Mouse (Mus musculus): ENCODE results near the gene Tnik.

The Tnik gene

DNA sequence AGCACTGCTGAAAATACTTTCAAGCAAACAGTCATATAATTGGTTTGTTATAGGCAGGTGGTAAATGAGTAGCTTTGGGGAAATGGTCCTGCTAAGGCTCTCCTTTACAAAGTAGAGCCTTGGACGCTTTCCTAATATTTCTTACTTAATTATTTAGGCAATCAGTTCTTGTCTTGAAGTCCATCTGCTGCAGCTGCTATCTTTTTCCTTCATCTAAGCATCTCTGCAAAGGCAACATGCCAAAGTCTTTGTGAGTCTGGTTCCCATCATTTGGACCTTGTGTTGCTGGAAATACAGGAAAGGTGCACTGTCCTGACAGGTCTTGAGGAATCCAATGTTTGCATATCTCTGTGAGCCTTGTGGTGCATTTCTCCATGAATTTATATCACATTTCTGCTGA is 82.9 kb downstream of the Tnik start:
- in situ Hi-C loops (cut with MseI, MboI) = no loop called here

DNA sequence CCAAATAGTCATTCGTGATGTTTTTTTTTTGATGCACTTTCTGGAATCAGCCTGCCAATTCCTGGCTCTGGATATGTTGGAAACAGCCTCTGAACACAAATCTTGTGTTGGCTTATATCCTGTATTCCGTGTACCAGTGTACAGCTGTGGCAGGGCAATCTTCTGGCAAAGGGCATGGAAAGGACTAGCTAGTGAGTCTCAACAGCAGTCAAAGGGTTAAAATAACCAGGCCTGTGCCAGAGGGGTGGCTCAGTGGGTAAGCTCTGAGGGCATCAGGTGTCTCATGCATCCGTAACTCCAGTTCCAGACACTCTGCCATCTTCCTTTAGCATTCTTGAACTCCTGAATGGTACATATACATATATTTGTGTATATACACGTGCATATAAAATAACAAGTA is 83.5 kb downstream of the Tnik start:
- in situ Hi-C loops (cut with MseI, MboI) = no loop called here

DNA sequence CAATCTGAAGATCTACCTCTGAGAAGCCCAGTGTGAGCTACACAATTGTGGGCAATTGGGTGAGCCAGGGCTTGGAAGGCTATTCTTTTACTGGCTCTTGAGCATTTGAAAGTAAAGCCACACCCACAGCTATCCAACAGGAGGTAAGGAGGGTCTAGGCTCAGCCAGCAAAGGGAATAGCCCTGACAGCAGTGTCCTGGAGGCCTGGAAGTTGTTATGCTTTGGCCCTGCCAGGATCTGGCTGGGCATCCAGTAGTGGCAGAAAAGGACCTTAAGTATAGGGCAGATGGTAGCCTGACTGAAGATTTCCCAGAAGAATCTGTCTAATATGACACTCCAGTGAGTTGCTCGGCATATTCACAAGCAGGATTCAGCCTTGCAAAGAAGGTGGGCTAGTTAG is 85.7 kb downstream of the Tnik start:
- in situ Hi-C loops (cut with MseI, MboI) = no loop called here

DNA sequence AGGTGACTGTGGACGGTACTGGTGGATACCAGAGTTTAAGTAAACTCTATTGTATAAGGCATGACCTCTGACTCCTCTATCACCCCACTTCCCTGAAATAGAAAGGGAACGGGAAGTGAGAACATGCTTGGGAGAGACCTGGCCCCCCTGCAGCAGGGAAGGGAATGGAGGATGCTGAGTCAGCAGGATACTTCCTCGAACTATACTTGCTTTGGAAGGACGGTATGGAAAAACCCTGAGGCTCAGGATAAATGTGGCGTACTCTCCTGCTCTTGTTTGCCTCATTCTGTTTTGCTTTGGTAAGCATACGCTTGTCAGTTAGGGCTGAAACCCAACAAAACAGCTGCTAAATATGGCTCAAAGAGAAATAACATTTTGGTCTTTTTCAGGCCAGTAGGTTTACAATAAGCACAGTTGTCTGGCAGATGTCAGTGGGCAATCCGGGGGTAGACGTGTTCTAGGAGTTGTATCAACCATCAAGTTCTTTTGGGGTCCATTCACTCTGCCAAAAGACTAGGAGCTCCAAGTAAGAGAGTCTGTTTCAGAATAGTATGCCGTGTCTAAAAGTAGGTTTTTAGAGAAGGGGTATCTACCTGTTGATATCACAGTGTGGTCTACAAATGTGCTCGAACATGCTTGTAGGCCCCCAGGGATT is 87.3 kb downstream of the Tnik start:
- in situ Hi-C loops (cut with MseI, MboI) = no loop called here

DNA sequence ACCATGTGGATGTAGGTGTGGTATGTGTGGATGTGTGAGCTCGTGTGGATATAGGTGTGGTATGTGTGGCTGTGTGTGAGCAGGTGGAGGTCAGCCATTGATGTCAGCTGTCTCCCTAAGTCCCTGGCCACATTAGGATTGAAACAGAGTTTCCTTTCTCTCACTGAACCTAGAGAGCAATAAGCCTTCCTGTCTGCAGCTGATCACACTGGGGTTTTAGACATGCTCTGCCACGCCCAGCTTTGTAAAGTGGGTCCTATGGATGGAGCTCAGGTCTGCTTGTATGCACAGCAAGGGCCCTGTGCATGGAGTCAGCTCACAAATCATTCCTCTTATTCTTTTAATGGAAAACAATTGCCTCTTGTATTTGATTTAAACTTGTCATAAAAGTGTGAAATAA is 95.4 kb downstream of the Tnik start:
- in situ Hi-C loops (cut with MseI, MboI) = no loop called here

DNA sequence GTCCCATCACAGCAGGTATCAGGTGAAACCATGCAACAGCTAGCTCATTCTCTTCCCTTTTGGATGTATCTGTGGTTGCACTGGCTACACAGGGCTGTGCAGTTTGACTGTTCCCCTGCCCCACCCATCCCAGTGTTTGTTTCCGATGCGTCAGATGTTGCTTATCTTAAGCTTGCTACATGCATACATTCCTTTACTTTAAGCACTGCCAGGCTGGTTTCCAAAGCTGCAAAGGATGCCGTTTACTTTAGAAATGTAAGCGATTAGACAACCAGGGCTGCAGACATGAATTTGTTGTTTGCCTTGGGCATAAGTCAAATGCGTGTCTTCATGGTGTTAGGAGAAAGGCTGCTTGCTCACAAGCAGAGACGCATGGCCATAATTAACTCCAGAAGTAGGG is 96.1 kb downstream of the Tnik start:
- in situ Hi-C loops (cut with MseI, MboI) = no loop called here

DNA sequence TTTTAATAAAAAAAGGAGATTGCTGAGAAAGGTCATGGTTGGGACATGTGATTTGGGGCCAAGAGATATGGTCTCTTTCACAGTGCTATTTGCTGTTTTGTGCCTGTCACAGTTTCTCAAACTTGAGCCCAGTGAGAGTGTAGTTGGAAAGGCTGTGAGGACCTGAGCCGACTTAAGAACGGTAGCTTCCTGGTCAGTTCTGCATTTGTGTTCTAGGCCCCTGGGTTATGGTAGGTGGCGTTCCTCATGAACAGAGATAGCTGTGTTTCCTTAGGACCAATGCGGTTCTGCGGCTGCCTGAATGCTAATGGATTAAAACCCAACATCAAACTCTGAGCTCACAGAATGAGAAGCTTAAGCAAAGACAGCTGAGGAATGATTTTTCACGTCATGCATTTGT is 98.0 kb downstream of the Tnik start:
- in situ Hi-C loops (cut with MseI, MboI) = no loop called here

DNA sequence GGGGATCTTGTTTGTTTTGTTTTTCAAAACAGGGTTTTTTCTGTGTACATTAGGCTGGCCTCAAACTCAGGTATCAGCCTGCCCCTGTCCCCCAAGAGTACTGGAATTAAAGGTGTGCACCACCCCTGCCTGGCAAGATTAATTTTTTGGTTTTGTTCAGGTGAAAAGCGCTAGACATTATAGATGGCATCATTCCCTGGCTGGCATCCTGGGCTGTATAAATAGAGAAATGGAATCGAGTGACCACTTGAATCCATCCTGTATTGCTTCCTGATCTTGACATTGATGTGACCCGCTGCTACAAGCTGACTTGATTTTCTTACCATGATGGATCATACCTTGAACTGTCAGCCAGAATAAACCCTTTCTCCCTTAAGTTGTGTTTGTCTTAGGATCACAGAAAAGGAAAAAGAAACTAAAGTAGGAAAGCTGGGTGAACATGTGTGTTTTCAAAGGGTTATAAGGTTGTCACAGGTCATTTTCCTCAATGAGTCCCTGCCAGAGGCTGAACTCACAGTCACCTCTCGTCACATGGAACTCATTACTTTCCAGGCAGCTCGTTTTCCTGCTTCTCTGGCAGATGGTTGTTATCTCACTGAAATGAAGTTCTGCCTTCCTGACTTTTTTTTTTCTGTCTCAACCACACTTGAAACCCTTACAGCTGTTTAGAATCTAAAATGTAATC is 100.6 kb downstream of the Tnik start:
- in situ Hi-C loops (cut with MseI, MboI) = no loop called here

DNA sequence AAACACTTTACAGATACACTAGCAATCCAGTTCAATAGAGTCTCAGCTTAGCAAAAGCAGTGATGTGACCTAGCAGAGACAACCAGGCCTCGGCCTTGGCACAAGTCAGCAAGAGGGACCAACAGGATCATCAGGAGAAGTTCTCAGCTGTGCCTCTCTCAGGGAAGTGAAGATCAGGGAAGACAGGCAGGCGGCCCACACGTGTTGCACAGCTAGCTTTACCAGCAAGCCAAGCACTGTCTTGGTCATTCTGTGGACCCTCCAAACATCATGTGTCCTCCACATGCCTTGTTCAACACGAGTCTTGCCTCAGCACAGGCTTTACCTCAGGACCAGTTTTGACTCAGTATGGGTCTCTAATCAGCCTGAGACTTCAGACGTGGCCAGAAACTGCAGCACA is 105.7 kb downstream of the Tnik start:
- in situ Hi-C loops (cut with MseI, MboI) = no loop called here

DNA sequence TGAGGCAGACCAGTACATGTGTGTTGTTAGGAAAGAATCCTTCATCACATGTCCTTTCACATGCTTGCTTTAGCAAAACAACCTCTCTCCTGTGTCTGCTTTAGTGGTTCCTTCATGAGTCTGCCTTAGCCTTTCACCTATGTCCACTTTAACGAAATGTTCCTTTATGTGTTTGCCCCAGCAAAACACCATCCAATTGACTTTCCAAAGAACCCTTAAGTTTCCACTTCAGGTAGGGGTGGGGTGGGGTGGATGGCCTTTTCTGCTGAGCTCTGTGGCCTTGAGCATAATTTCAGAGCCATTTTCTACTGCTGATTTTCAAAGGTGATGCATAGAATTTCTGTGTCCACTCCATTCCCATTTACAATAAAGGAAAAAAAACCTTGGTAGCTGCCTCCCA is 106.3 kb downstream of the Tnik start:
- in situ Hi-C loops (cut with MseI, MboI) = no loop called here

DNA sequence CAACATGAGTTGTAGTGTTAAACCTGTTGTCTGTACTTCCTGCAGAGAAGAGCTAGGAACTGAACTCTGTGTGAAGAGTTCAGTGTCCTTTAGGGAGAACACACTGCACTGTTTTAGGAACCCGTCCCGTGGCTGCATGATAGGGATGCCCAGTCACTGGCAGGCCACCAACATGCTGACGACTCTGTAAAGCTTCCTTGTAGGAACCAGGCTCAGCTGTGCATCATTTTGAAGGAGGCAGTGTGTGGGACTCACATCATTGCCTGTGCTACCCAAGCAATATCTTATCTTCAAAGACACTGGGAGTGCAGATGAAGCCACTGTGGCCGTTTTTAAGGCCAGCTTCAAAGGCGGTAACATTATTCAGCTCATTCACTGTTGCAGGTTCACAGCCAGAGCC is 106.7 kb downstream of the Tnik start:
- in situ Hi-C loops (cut with MseI, MboI) = no loop called here

DNA sequence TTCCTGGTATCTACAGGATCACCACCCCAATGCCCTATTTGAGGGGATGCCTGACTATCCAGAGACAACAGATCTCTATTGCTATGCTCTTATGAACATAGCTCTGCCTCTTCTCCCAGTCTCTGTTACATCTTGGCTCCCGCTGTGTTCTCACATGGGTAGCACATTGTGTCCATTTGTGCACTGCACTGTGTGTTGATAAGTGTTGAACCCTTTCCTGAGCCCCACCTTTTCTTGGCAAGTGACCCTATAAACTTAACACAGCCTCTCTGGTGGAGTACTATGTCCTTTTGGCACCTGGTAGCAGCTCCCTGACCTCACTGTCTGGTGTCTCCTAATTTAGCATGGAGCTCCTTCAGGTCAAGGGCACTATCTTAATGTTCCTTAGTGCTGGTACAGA is 108.6 kb downstream of the Tnik start:
- in situ Hi-C loops (cut with MseI, MboI) = no loop called here

DNA sequence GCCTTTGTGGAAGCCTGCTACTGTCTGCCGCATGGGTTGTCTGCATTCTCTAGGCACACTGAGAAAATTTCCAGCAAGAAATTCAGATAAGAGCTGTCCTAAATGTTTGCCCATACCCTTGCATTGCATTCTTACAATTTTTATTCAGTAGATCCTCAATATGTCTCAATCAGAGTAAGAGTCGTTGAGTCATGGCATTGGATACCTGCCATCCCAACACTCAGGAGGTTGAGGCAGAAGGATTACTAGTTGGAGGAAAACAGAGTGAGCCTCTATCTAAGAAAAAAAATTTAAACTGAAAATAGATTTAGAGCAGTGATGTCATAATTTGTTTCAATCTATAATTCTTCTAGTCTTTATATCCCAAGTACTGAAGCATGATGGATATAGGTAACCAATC is 109.4 kb downstream of the Tnik start:
- in situ Hi-C loops (cut with MseI, MboI) = no loop called here

DNA sequence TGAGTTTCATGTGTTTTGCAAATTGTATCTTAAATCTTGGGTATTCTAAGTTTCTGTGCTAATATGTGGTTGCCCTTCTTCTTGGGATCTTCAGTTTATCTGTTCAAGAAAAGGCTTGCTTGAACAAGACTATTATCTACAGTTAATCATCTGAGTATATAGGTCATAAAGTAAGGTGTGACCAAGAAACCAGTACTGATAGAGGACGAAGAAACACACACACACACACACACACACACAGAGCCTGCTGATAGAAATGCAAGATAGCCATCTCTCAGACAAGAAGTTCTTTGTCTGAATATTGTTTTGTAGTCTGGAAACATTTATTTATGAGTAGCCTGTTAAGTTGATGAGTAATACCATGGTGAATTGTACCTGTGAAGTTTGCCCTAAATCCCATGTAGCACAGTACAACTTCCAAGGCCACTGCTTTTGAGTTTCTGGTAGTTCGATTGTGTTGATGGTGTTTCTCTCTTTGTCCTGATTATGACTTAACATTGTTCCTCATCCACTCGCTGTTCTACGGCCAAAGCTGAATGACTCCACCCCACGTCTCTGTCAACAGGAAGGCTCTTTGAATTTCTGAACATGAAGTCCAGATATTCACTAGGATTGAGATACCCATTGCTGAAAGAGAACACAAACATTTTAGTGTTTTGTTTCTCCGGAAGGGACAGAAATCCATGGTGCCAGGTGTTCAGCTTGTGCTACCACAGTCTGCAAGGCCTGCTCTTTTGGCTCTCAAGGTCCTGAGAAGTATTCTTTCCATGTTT is 111.9 kb downstream of the Tnik start:
- in situ Hi-C loops (cut with MseI, MboI) = no loop called here

DNA sequence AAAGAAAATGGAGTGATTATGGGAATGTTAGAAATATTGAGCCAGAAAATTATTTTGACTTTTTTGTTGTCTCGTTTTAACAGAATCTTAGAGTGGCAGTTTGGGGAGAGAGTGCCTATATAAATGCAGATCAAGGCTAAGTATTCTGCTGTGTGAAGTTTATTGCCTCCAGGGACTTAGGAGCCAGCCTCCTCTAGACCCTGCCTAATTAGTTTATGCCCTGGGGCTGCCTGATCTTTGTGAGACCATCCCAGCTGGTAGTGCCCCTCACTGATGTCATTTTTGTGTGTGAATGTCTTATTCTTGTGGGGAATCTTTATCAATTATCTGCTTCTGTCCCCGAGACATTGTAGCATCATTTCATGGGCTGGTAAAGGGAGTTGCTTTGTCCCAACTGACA is 117.2 kb downstream of the Tnik start:
- in situ Hi-C loops (cut with MseI, MboI) = no loop called here

DNA sequence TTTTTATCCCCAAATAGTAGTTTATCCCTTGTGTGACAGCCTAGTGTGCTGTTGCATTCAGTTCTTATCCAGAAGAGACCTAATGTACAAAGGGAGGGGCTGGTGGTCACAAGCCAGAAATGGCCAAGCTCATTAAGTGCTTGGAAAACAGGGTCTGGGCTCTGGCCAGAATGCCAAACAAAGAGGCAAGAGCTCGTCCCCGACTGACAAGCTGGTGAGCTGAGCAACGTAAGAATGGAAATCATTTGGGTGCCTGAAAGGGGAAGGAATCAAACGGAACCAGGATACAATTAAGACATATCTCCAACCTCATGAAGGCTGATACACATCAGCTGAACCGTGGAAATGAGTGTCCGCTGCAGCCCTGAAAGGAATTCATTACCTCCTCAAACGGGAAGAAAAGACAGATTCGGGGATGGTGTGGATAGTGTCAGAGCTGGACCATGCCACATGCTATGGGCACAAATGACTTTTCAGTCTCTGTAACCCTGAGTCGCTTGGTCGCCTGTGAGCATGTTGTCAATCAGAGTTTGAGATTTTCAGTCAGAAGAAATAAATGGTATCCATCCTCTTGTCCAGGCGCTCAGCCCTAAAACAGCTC is 120.6 kb downstream of the Tnik start:
- in situ Hi-C loops (cut with MseI, MboI) = no loop called here

DNA sequence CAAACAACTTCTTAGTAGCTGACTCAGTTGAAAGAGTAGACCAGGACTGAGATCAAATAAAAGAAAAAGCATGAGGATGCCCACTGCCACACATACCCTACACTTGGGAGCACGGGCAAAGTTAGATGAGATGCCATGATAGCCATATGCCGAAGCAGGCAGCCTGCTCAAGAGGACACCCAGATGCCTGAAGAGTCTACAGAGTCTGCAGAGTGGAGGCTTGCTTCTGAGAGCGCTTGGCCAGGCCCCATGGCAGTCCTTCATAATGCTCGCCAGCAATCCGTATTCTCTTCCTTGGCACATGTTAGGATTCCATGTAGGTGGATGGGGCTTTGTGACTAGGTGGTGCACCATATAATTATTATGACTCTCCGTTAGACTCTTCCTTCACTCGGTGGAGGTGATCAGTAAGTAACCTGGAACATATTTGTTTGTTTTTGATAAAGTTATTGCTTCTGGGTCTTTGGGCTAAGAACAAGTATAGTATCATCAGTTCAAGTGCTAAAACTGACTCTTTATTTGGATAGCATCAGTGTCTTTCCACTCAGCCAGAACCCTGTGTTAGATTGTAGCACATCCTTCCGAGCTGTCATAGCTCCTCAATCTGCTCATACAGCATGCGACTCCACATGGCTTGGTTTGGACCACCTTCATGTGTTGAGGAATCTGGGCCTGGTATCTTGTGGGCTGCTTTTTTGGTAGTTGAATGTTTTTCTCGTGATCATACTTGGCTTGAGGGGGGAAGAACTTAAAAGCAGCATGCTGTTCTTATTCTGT is 122.4 kb downstream of the Tnik start:
- in situ Hi-C loops (cut with MseI, MboI) = no loop called here

DNA sequence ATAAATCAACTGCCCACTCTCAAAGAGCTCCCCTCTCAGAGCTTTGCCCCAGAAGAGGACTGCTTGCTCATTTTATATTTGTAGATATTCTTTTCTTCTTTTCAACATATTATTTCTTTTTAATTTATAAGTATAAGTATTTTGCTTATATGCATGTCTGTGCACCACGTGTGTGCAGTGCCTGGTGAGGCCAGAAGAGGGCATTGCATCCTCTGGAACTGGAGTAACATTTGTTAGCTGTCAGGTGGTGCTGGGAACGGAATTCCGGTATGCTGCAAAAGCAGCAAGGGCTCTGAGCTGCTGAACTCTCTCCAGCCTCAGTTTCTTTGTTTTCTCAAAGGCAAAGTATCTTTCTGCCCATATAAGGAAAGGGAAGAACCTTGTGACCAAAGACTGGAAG is 125.5 kb downstream of the Tnik start:
- in situ Hi-C loops (cut with MseI, MboI) = no loop called here

DNA sequence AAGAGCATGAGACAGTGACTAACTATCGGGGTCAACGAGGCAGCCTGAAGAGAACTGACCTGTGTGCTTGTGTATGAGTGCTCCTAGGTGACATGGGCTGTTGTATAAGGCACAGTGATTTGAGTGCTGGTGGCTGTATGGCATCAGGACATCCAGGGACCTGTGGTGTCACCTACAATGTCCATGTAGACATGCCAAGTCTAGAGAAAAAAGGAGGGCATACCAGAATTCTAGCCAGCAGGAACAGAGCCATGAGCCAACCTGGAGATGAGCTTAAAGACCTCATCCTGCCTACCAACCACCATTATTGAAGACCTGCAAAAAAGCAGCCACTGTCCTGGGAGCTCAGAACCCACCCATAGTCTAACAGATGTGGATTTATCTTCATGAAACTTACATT is 127.2 kb downstream of the Tnik start:
- in situ Hi-C loops (cut with MseI, MboI) = no loop called here

DNA sequence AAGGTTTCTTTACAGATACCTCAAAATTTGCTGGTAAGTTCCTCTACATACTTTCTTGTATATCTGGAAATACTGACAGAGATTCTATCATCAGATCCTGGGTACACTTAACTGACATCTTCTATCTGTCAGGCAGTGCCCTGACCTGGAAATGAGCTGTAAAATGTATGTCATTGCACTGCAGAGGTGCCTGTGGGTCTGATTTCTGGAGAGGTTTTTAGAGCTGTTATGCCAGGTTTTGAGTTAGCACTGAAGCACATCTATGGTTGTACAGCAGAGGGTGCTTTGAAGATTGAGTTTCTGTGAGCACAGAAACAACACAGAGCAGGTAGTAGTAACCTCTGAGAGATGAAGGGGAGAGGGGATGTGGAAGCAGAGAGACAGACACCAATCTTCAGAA is 129.5 kb downstream of the Tnik start:
- in situ Hi-C loops (cut with MseI, MboI) = no loop called here

DNA sequence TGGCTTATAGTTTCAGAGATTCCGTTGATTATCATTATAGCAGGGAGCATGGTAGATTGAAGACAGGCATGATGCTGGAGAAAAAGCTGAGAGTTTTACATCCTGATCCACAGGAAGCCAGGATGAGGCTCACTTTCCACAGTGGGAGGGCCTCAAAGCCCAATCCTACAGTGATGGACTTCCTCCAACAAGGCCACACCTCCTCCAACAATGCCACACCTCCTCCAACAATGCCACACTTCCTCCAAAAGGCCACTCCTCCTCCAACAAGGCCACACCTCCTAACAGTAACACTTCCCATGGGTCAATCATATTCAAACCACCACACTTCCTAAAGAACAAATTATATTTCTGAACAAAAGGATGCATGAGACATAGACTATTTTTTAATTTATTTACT is 135.8 kb downstream of the Tnik start:
- in situ Hi-C loops (cut with MseI, MboI) = no loop called here

All from mouse trophoblast stem cell (cell line).